Mouse (Mus musculus) MEL (cell line): Measurements from ENCODE around the gene St7. TPM values are rescaled to one million over a fixed set of nuclear protein-coding genes. Genes with fewer than 3 reads are reported as not detected.

ENCODE experiments used
- DNase-seq: peaks from one replicate; pipeline ENCODE4 v3.0.0; 2011; ENCODE audit warnings: low read depth, low spot score
- H3K27ac ChIP-seq: 2 replicates; pipeline ENCODE4 v1.5.1; 2012; ENCODE audit warnings: low read depth, mild to moderate bottlenecking, control low read depth, low read length, moderate library complexity; ENCODE audit not compliant: control insufficient read depth
- H3K27me3 ChIP-seq, 2 experiments: fragments of 150-350 bp in 1 of 2; sonication (generic) in 1 of 2; 2 replicates each; pipeline ENCODE4 v1.6.1; 2012; ENCODE audit warnings: low read length in 2 of 2, mild to moderate bottlenecking in 2 of 2, improper control_type of control experiment in 1 of 2, moderate library complexity in 1 of 2; ENCODE audit not compliant: insufficient read depth in 2 of 2, control insufficient read depth in 1 of 2
- H3K36me3 ChIP-seq, 2 experiments: 2 replicates each; pipeline ENCODE4 v1.6.1; 2012 to 2014; ENCODE audit warnings: low read length in 2 of 2, improper control_type of control experiment in 1 of 2, inconsistent platforms in 1 of 2, mild to moderate bottlenecking in 1 of 2; ENCODE audit not compliant: insufficient read depth in 2 of 2, control insufficient read depth in 1 of 2
- H3K4me1 ChIP-seq, 2 experiments: fragments of 150-350 bp in 1 of 2; sonication (generic) in 1 of 2; 2 replicates each; pipeline ENCODE4 v1.6.1; 2012; ENCODE audit warnings: low read length in 2 of 2, improper control_type of control experiment in 1 of 2, mild to moderate bottlenecking in 1 of 2; ENCODE audit not compliant: insufficient read depth in 2 of 2, control insufficient read depth in 1 of 2
- H3K4me3 ChIP-seq, 2 experiments: fragments of 150-350 bp in 1 of 2; sonication (generic) in 1 of 2; 2 replicates each; pipeline ENCODE4 v1.5.1; 2012; ENCODE audit warnings: low read depth in 2 of 2, low read length in 2 of 2, mild to moderate bottlenecking in 2 of 2, moderate library complexity in 2 of 2, control low read depth in 1 of 2, improper control_type of control experiment in 1 of 2; ENCODE audit not compliant: control insufficient read depth in 1 of 2, insufficient read depth in 1 of 2
- H3K79me2 ChIP-seq: 2 replicates; pipeline ENCODE4 v1.6.1; 2012; ENCODE audit warnings: mild to moderate bottlenecking, low read length, moderate library complexity; ENCODE audit not compliant: control insufficient read depth, poor library complexity, insufficient read depth
- H3K9ac ChIP-seq: 2 replicates; pipeline ENCODE4 v1.6.1; 2012; ENCODE audit warnings: low read depth, mild to moderate bottlenecking, control low read depth, low read length, moderate library complexity; ENCODE audit not compliant: control insufficient read depth, poor library complexity, severe bottlenecking
- H3K9me3 ChIP-seq: fragments of 150-350 bp; sonication (generic); replicated peaks from 2 replicates; pipeline ENCODE4 v1.6.1; 2012; ENCODE audit warnings: mild to moderate bottlenecking, low read length, improper control_type of control experiment, moderate library complexity; ENCODE audit not compliant: insufficient read depth
- BHLHE40 ChIP-seq: IDR thresholded peaks from 2 replicates; pipeline ENCODE4 v1.6.1; 2012; ENCODE audit warnings: low read depth, mild to moderate bottlenecking, inconsistent platforms, low read length, improper control_type of control experiment, borderline replicate concordance
- CHD1 ChIP-seq: IDR thresholded peaks from 2 replicates; pipeline ENCODE4 v1.6.1; 2012; ENCODE audit warnings: low read depth, mild to moderate bottlenecking, inconsistent platforms, low read length, improper control_type of control experiment
- CHD2 ChIP-seq: IDR thresholded peaks from 2 replicates; pipeline ENCODE4 v1.6.1; 2011; ENCODE audit warnings: low read length, improper control_type of control experiment
- CTCF ChIP-seq, 3 experiments: IDR thresholded peaks in 2 of 3; conservative IDR thresholded peaks in 1 of 3; 2 replicates each; pipeline ENCODE4 v1.5.1; 2011 to 2012; ENCODE audit warnings: low read length in 3 of 3, low read depth in 2 of 3, mild to moderate bottlenecking in 2 of 3, improper control_type of control experiment in 1 of 3, inconsistent platforms in 1 of 3, mixed read lengths in 1 of 3, moderate library complexity in 1 of 3; ENCODE audit not compliant: control insufficient read depth in 1 of 3, insufficient read depth in 1 of 3, poor library complexity in 1 of 3, severe bottlenecking in 1 of 3
- E2F4 ChIP-seq: IDR thresholded peaks from 2 replicates; pipeline ENCODE4 v1.6.1; 2011; ENCODE audit warnings: low read depth, low read length, improper control_type of control experiment, borderline replicate concordance
- ETS1 ChIP-seq: IDR thresholded peaks from 2 replicates; pipeline ENCODE4 v1.6.1; 2012; ENCODE audit warnings: low read depth, mild to moderate bottlenecking, inconsistent platforms, low read length, improper control_type of control experiment, moderate library complexity
- GABPA ChIP-seq: IDR thresholded peaks from 2 replicates; pipeline ENCODE4 v1.6.1; 2012; ENCODE audit warnings: low read depth, mild to moderate bottlenecking, inconsistent platforms, low read length, improper control_type of control experiment, moderate library complexity
- HCFC1 ChIP-seq: IDR thresholded peaks from 2 replicates; pipeline ENCODE4 v1.6.1; 2012; ENCODE audit warnings: low read depth, mild to moderate bottlenecking, inconsistent platforms, low read length, improper control_type of control experiment, moderate library complexity
- JUND ChIP-seq: IDR thresholded peaks from 2 replicates; pipeline ENCODE4 v1.6.1; 2011; ENCODE audit warnings: low read depth, mild to moderate bottlenecking, improper control_type of control experiment, low read length
- MAX ChIP-seq: IDR thresholded peaks from 2 replicates; pipeline ENCODE4 v1.6.1; 2011; ENCODE audit warnings: low read length, improper control_type of control experiment
- MEF2A ChIP-seq: IDR thresholded peaks from 2 replicates; pipeline ENCODE4 v1.6.1; 2014; ENCODE audit warnings: low read depth, mild to moderate bottlenecking, inconsistent platforms, low read length, improper control_type of control experiment; ENCODE audit not compliant: poor library complexity, insufficient replicate concordance, severe bottlenecking; ENCODE audit errors: extremely low read depth
- MXI1 ChIP-seq: IDR thresholded peaks from 2 replicates; pipeline ENCODE4 v1.6.1; 2011; ENCODE audit warnings: mild to moderate bottlenecking, low read depth, low read length, improper control_type of control experiment
- MYC ChIP-seq: IDR thresholded peaks from 2 replicates; pipeline ENCODE4 v1.6.1; 2011; ENCODE audit warnings: low read depth, mild to moderate bottlenecking, low read length, improper control_type of control experiment, moderate library complexity
- POLR2A ChIP-seq, 2 experiments: IDR thresholded peaks; 2 replicates each; pipeline ENCODE4 v1.6.1; 2011 to 2012; ENCODE audit warnings: low read length in 2 of 2, mild to moderate bottlenecking in 2 of 2, control low read depth in 1 of 2, improper control_type of control experiment in 1 of 2, low read depth in 1 of 2, moderate library complexity in 1 of 2; ENCODE audit not compliant: control insufficient read depth in 1 of 2, insufficient read depth in 1 of 2, poor library complexity in 1 of 2
- POLR2AphosphoS2 ChIP-seq: IDR thresholded peaks from 2 replicates; pipeline ENCODE4 v1.6.1; 2011; ENCODE audit warnings: low read length, improper control_type of control experiment
- SMC3 ChIP-seq: IDR thresholded peaks from 2 replicates; pipeline ENCODE4 v1.6.1; 2011; ENCODE audit warnings: low read depth, low read length, improper control_type of control experiment
- TAL1 ChIP-seq: IDR thresholded peaks from 2 replicates; pipeline ENCODE4 v1.6.1; 2012; ENCODE audit warnings: mild to moderate bottlenecking, inconsistent platforms, low read length, moderate library complexity, mixed read lengths
- UBTF ChIP-seq: IDR thresholded peaks from 2 replicates; pipeline ENCODE4 v1.6.1; 2012; ENCODE audit warnings: low read depth, mild to moderate bottlenecking, inconsistent platforms, low read length, improper control_type of control experiment, moderate library complexity, borderline replicate concordance; ENCODE audit not compliant: insufficient read depth
- USF2 ChIP-seq, 2 experiments: IDR thresholded peaks; 2 replicates each; pipeline ENCODE4 v1.6.1; 2011 to 2012; ENCODE audit warnings: improper control_type of control experiment in 2 of 2, low read length in 2 of 2, borderline replicate concordance in 1 of 2, inconsistent platforms in 1 of 2, low read depth in 1 of 2, mild to moderate bottlenecking in 1 of 2; ENCODE audit not compliant: insufficient read depth in 1 of 2
- ZMIZ1 ChIP-seq: IDR thresholded peaks from 2 replicates; pipeline ENCODE4 v1.6.1; 2012; ENCODE audit warnings: low read depth, mild to moderate bottlenecking, inconsistent platforms, low read length, improper control_type of control experiment, moderate library complexity
- polyA plus RNA-seq, 2 experiments: library from polyadenylated mRNA; stranded (reverse) in 1 of 2; unstranded in 1 of 2; fragments of >175 nt in 1 of 2; fragments of >200 nt in 1 of 2; gene quantifications; 2 replicates each; pipeline versions ENCODE4 v1.2.1 to v1.2.4; 2012; ENCODE audit warnings: low replicate concordance in 2 of 2, low read depth in 1 of 2; ENCODE audit not compliant: insufficient read length in 2 of 2, insufficient read depth in 1 of 2, missing spikeins in 1 of 2
- total RNA-seq: library from RNA; depleted of rRNA; stranded (reverse); fragments of 300-350 nt; gene quantifications from 2 replicates; pipeline ENCODE4 v1.2.3, GENCODE M21; 2012; rRNA removed

St7 gene
- total and polyA plus RNA-seq, 3 experiments: 34.4 to 48.5 TPM; not detected in 1

GRCm38 (mm10) chr6:17990173-17991028 lies 297.7 kb downstream of the St7 start:
- H3K9ac ChIP-seq: no peak overlapping the region
- TF ChIP-seq SMC3 (no peak), MAX (no peak), POLR2AphosphoS2 (no peak), ETS1 (no peak)
- H3K27ac ChIP-seq: no peak overlapping the region
- H3K4me3 ChIP-seq: no peak overlapping the region
- DNase-seq: no peak
- no peaks in the 10 kb centered on the region for H3K9me3 ChIP-seq
- no peaks in the 10 kb centered on the region for H3K4me1 ChIP-seq
- no peaks in the 10 kb centered on the region for H3K36me3 ChIP-seq
- H3K27me3 ChIP-seq: peaks cover 0 to 5% of the 10 kb centered on the region in 2 experiments; a peak in 1 of 4 replicates
- H3K79me2 ChIP-seq: no peaks in the 10 kb centered on the region

GRCm38 (mm10) chr6:17991625-17992024 lies 298.9 kb downstream of the St7 start:
- H3K4me3 ChIP-seq: no peak overlapping the region
- H3K9me3 ChIP-seq: no peaks in the 10 kb centered on the region
- no peak overlapping the region for H3K9ac ChIP-seq
- TF ChIP-seq UBTF (no peak), CTCF (IDR thresholded peaks at IDR 0.05 in 2 of 3, conservative IDR thresholded peaks at IDR 0.05 in 1 of 3; ENCODE audit: control insufficient read depth in 1 of 3, insufficient read depth in 1 of 3, low read depth in 2 of 3, low read length in 3 of 3, poor library complexity in 1 of 3, severe bottlenecking in 1 of 3) (no peak), MEF2A (no peak), JUND (no peak), HCFC1 (no peak), CHD1 (no peak), USF2 (IDR thresholded peaks at IDR 0.05; ENCODE audit: borderline replicate concordance in 1 of 2, insufficient read depth in 1 of 2, low read depth in 1 of 2, low read length in 2 of 2) (no peak), MXI1 (no peak), CHD2 (no peak), POLR2A (IDR thresholded peaks at IDR 0.05; ENCODE audit: control insufficient read depth in 1 of 2, insufficient read depth in 1 of 2, low read depth in 1 of 2, low read length in 2 of 2, poor library complexity in 1 of 2) (no peak), TAL1 (no peak), BHLHE40 (no peak), ZMIZ1 (no peak), E2F4 (no peak), GABPA (no peak), MYC (no peak), ETS1 (no peak)
- TF ChIP-seq, all 39 proteins: peak for 0
- no peak overlapping the region for H3K27ac ChIP-seq
- no peaks in the 10 kb centered on the region for H3K79me2 ChIP-seq
- DNase-seq: no peak
- peaks cover 0 to 4% of the 10 kb centered on the region in 2 experiments; a peak in 1 of 4 replicates for H3K27me3 ChIP-seq
- no peaks in the 10 kb centered on the region for H3K36me3 ChIP-seq
- H3K4me1 ChIP-seq: no peaks in the 10 kb centered on the region

Other genes starting within 250 kb of the St7 start
- gene Met, start 229.1 kb upstream of the St7 start, total RNA-seq: not detected in 2 replicates
- gene Met, start 229.1 kb upstream of the St7 start, polyA plus RNA-seq: not detected
- 67.8 and 69.5 TPM in 2 replicates for gene Capza2, start 56.7 kb upstream of the St7 start, total RNA-seq
- gene Capza2, start 56.7 kb upstream of the St7 start, polyA plus RNA-seq: 100 to 1,000 TPM in 1 of 2 experiments, 10 to 100 TPM in 1; 84.7 to 251 TPM